Mouse (Mus musculus) testis, adult 2 months (tissue): ENCODE measurements at regions not wholly inside any gene's neighbourhood (a gene's known extent, or its start where the extent isn't known, plus 50 kb on each side); places are given as distances from the start of the nearest gene placed in this dataset.

ENCODE experiments used
- CTCF ChIP-seq: fragments of 200-500 bp; IDR thresholded peaks from 2 replicates; pipeline ENCODE4 v1.5.1; 2012; ENCODE audit warnings: low read depth, mild to moderate bottlenecking, inconsistent platforms, low read length, moderate library complexity; ENCODE audit not compliant: control insufficient read depth, insufficient read depth, insufficient replicate concordance
- POLR2A ChIP-seq: fragments of 200-500 bp; IDR thresholded peaks from 2 replicates; pipeline ENCODE4 v1.6.1; 2012; ENCODE audit warnings: low read depth, mild to moderate bottlenecking, inconsistent platforms, low read length, moderate library complexity; ENCODE audit not compliant: control insufficient read depth

GRCm38 (mm10) chr8:44030972-44031371 lies 321.1 kb upstream of the Adam34 start:
- TF ChIP-seq POLR2A (no peak), CTCF (no peak)
